Mouse (Mus musculus): ENCODE results near the gene Phc2. TPM values are rescaled to one million over a fixed set of nuclear protein-coding genes. Genes with fewer than 3 reads are reported as not detected.

Gene Phc2
- polyA plus RNA-seq (2014; fragmentation: Illumina TruSeq; extraction: RNeasy Lipid Tissue Mini Kit (QIAGEN cat#74804); ENCODE audit: low read depth, low replicate concordance) = 0.76 TPM

GRCm38 (mm10) chr4:128654505-128655381 is at the start of gene Phc2:
Phc2 (plus strand) TSS chr4:128654702.

GRCm38 (mm10) chr4:128609925-128610402 is 44.5 kb upstream of the Phc2 start, which contains the start of gene Zscan20:
Zscan20 (minus strand) TSS chr4:128610098.

GRCm38 (mm10) chr4:128618246-128618911 is 36.1 kb upstream of the Phc2 start, which contains the start of gene Tlr12:
Tlr12 (minus strand) TSS chr4:128618619.

GRCm38 (mm10) chr4:128755064-128755463 is 100.6 kb downstream of the Phc2 start, which contains the start of gene A3galt2:
A3galt2 (plus strand) TSS chr4:128755364.

Other genes with a start within 250 kb of the Phc2 start
- gene Zscan20, start 44.6 kb upstream of the Phc2 start, polyA plus RNA-seq (2014; fragmentation: Illumina TruSeq; extraction: RNeasy Lipid Tissue Mini Kit (QIAGEN cat#74804); ENCODE audit: low read depth, low replicate concordance) = 2.5 TPM
- not detected for gene Tlr12, start 36.1 kb upstream of the Phc2 start, polyA plus RNA-seq (2014; fragmentation: Illumina TruSeq; extraction: RNeasy Lipid Tissue Mini Kit (QIAGEN cat#74804); ENCODE audit: low read depth, low replicate concordance)
- not detected for gene A3galt2, start 100.7 kb downstream of the Phc2 start, polyA plus RNA-seq (2014; fragmentation: Illumina TruSeq; extraction: RNeasy Lipid Tissue Mini Kit (QIAGEN cat#74804); ENCODE audit: low read depth, low replicate concordance)
- 6.1 TPM for gene Zfp362, start 151.3 kb downstream of the Phc2 start, polyA plus RNA-seq (2014; fragmentation: Illumina TruSeq; extraction: RNeasy Lipid Tissue Mini Kit (QIAGEN cat#74804); ENCODE audit: low read depth, low replicate concordance)
- gene Trim62, start 228.9 kb downstream of the Phc2 start, polyA plus RNA-seq (2014; fragmentation: Illumina TruSeq; extraction: RNeasy Lipid Tissue Mini Kit (QIAGEN cat#74804); ENCODE audit: low read depth, low replicate concordance) = 1.6 TPM

All from sigmoid colon, adult 10 weeks (tissue).